Mouse (Mus musculus): ENCODE measurements around the gene Nptx1.

- TF ChIP-seq CTCF (IDR thresholded peaks at IDR 0.05; ENCODE audit: borderline replicate concordance, control insufficient read depth, extremely low read depth, insufficient read depth, low read length, poor library complexity): no peak
- no peak for TF ChIP-seq POLR2A (IDR thresholded peaks at IDR 0.05; ENCODE audit: control insufficient read depth, extremely low read depth, insufficient read depth, low read length, poor library complexity)
These were observed 55.9 kb downstream of the Nptx1 start for GRCm38 (mm10) chr11:119491690-119492087.
